Comparison of ENCODE assay signal across 17 mouse cellular contexts in genomic region chr9:86446847-86447246, GRCm38 (mm10).
"Had no signal": no experiment of that assay in that cellular context is flagged by ENCODE, and none has a peak within 500 bp of the region (broad histone marks: within the 10 kb centered on the region; RNA-seq: fewer than 3 reads in every experiment).

No protein-coding gene starts in this region.

- DNase-seq: lung, adult 2 months; lung, postnatal 10 days; lung, postnatal 4 days; midbrain, embryonic 14.5 days; right cerebral cortex, postnatal 14 days; right cerebral cortex, postnatal 4 days; spleen, adult 18-20 months; thymus, adult 18-20 months; thymus, postnatal 14 days; thymus, postnatal 36 days had no signal

- H3K27me3 ChIP-seq: lung, embryonic 15.5 days; neural tube, embryonic 12.5 days had no signal

- H3K36me3 ChIP-seq: lung, embryonic 15.5 days; midbrain, embryonic 12.5 days; neural tube, embryonic 12.5 days had no signal

- ATAC-seq: midbrain, embryonic 16.5 days had no signal

- H3K4me2 ChIP-seq: lung, embryonic 15.5 days; midbrain, embryonic 12.5 days; neural tube, embryonic 12.5 days had no signal

- H3K9ac ChIP-seq: liver, embryonic 14.5 days; lung, embryonic 15.5 days; midbrain, embryonic 12.5 days; neural tube, embryonic 12.5 days had no signal

- H3K9me3 ChIP-seq: lung, embryonic 15.5 days; midbrain, embryonic 10.5 days; midbrain, embryonic 12.5 days; neural tube, embryonic 12.5 days had no signal

- H3K4me3 ChIP-seq: lung, embryonic 15.5 days; midbrain, embryonic 10.5 days; midbrain, embryonic 12.5 days; myocyte; neural tube, embryonic 12.5 days had no signal

- H3K27ac ChIP-seq: liver, embryonic 14.5 days; lung, embryonic 15.5 days; midbrain, embryonic 10.5 days; midbrain, embryonic 12.5 days; neural tube, embryonic 12.5 days had no signal

- H3K4me1 ChIP-seq: lung, embryonic 15.5 days had no signal
